Mouse (Mus musculus) embryonic facial prominence, embryonic 14.5 days (tissue): Measurements from ENCODE around the gene Krt10. TPM values are rescaled to one million over a fixed set of nuclear protein-coding genes. Genes with fewer than 3 reads are reported as not detected.
A peak's percentile ranks its signal among the peaks of the same experiment; 100 is the strongest.

Source experiments
- ATAC-seq: fragments of 200-750 bp; cut with Nextera tagmentation; 2 replicates; pipeline ENCODE4 v1.8.0; 2017; ENCODE audit warnings: low read depth, moderate number of reproducible peaks, moderate TSS enrichment
- DNase-seq: peaks from one replicate; pipeline ENCODE4 v3.0.0-alpha.2; 2015; ENCODE audit warnings: low spot score
- H3K27ac ChIP-seq: fragments of 300-500 bp; sonication (generic); replicated peaks from 2 replicates; pipeline ENCODE4 v1.5.1; 2014; ENCODE audit warnings: low read depth, mild to moderate bottlenecking, low read length, moderate library complexity
- H3K27me3 ChIP-seq: fragments of 300-500 bp; sonication (generic); replicated peaks from 2 replicates; pipeline ENCODE4 v1.6.1; 2014; ENCODE audit warnings: low read length; ENCODE audit not compliant: control insufficient read depth, insufficient read depth
- H3K36me3 ChIP-seq: fragments of 300-500 bp; sonication (generic); 2 replicates; pipeline ENCODE4 v1.6.1; 2014; ENCODE audit warnings: low read length, mixed read lengths; ENCODE audit not compliant: control insufficient read depth, insufficient read depth
- H3K4me1 ChIP-seq: fragments of 300-500 bp; sonication (generic); 2 replicates; pipeline ENCODE4 v1.6.1; 2014; ENCODE audit warnings: antibody characterized with exemption, low read length; ENCODE audit not compliant: control insufficient read depth, insufficient read depth
- H3K4me2 ChIP-seq: fragments of 300-500 bp; sonication (generic); 2 replicates; pipeline ENCODE4 v1.6.1; 2014; ENCODE audit warnings: low read depth, mild to moderate bottlenecking, low read length, moderate library complexity, mixed read lengths
- H3K4me3 ChIP-seq: fragments of 300-500 bp; sonication (generic); 2 replicates; pipeline ENCODE4 v1.5.1; 2014; ENCODE audit warnings: low read depth, mild to moderate bottlenecking, low read length
- H3K9ac ChIP-seq: fragments of 300-500 bp; sonication (generic); 2 replicates; pipeline ENCODE4 v1.6.1; 2014; ENCODE audit warnings: low read depth, mild to moderate bottlenecking, low read length, moderate library complexity, mixed read lengths
- H3K9me3 ChIP-seq: fragments of 300-500 bp; sonication (generic); 2 replicates; pipeline ENCODE4 v1.6.1; 2016; ENCODE audit warnings: low read length; ENCODE audit not compliant: control insufficient read depth
- WGBS: fragments of 180-500 bp; shearing (Covaris S2); extraction: QIAGEN DNeasy Blood & Tissue Kit; methylation state at CpG from one replicate; pipeline ENCODE4 v1.1.7; 2014; 5-methylcytosine and 5-hydroxymethylcytosine counted together
- polyA plus RNA-seq: library from polyadenylated mRNA; unstranded; fragments of >200 nt; fragmentation: Nextera tagmentation; extraction: Ambion mirVana; gene quantifications from 2 replicates; pipeline ENCODE4 v1.2.1, GENCODE M21; 2014

Gene Krt10
- polyA plus RNA-seq, 1 experiment from 2014 or later, result 167 TPM

GRCm38 (mm10) chr11:99390866-99391265 is 1.7 kb upstream of the Krt10 start:
- H3K4me2 ChIP-seq, result no peak overlapping the region; the same call in 1 of the 2 replicates
- H3K9ac ChIP-seq, result no peak overlapping the region
- no peaks in the 10 kb centered on the region for H3K9me3 ChIP-seq
- peak overlapping the region; percentile 33; the same call in 1 of the 2 replicates for H3K27ac ChIP-seq
- no peak overlapping the region for H3K4me3 ChIP-seq
- no peaks in the 10 kb centered on the region for H3K27me3 ChIP-seq
- WGBS, result 64% methylated on average over 7 of the region's 7 CpGs
- DNase-seq, result peak; percentile 64
- no peak for ATAC-seq
- no peaks in the 10 kb centered on the region for H3K4me1 ChIP-seq
- no peaks in the 10 kb centered on the region for H3K36me3 ChIP-seq

GRCm38 (mm10) chr11:99388661-99389060 is 503 bp downstream of the Krt10 start:
- no peaks in the 10 kb centered on the region for H3K36me3 ChIP-seq
- ATAC-seq, result no peak
- 93% methylated on average over 18 of the region's 18 CpGs for whole genome bisulfite sequencing
- H3K4me2 ChIP-seq, result no peak overlapping the region
- H3K4me3 ChIP-seq, result no peak overlapping the region
- no peak overlapping the region for H3K9ac ChIP-seq
- no peak overlapping the region for H3K27ac ChIP-seq
- no peak for DNase-seq
- no peaks in the 10 kb centered on the region for H3K27me3 ChIP-seq
- H3K9me3 ChIP-seq, result no peaks in the 10 kb centered on the region
- H3K4me1 ChIP-seq, result no peaks in the 10 kb centered on the region

GRCm38 (mm10) chr11:99385813-99386721 is 3.1 kb downstream of the Krt10 start:
- peak overlapping the region; percentile 56 for H3K4me3 ChIP-seq
- DNase-seq (peak; percentile 92), ATAC-seq (peak; percentile 88)
- H3K4me1 ChIP-seq, result no peaks in the 10 kb centered on the region
- peak overlapping the region; percentile 75 for H3K9ac ChIP-seq
- no peaks in the 10 kb centered on the region; the same call in 1 of the 2 replicates for H3K27me3 ChIP-seq
- peak overlapping the region; percentile 77 for H3K4me2 ChIP-seq
- H3K36me3 ChIP-seq, result no peaks in the 10 kb centered on the region
- H3K9me3 ChIP-seq, result no peaks in the 10 kb centered on the region
- 1% methylated on average over 61 of the region's 71 CpGs for WGBS
- peak overlapping the region; percentile 98 for H3K27ac ChIP-seq

GRCm38 (mm10) chr11:99379568-99379967 is 9.6 kb downstream of the Krt10 start:
- no peaks in the 10 kb centered on the region for H3K4me1 ChIP-seq
- H3K27me3 ChIP-seq, result peaks cover under 1% of the 10 kb centered on the region; the same call in 1 of the 2 replicates
- H3K4me3 ChIP-seq, result no peak overlapping the region
- H3K9ac ChIP-seq, result no peak overlapping the region
- ATAC-seq, result no peak
- H3K36me3 ChIP-seq, result no peaks in the 10 kb centered on the region
- no peak overlapping the region for H3K27ac ChIP-seq
- H3K9me3 ChIP-seq, result no peaks in the 10 kb centered on the region
- WGBS, result 10% methylated on average over 5 of the region's 5 CpGs
- DNase-seq, result peak; percentile 61
- H3K4me2 ChIP-seq, result no peak overlapping the region

DNA sequence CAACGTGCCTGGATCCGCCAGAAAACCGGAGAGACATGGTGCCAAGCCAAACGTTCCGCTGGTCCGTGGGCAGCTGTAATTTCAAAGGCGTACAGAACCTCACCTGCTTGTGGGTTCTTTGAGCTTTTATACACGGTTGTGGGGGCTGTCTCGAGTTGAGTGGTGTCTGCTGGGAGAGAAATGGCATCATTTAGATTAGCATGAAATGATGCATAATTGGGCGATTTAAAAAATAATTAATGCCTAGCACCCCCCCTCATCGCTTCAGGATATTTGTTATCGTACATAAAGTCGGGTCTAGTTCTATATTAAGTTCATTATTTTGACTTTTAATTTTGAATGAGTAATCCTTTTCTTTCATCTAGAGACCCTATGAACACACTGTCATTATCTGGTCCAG is 14.4 kb downstream of the Krt10 start, which contains the start of gene Krt28:
Gene Krt28 (minus strand): TSS at position 101 of the 400 bp plus-strand sequence.
- H3K4me2 ChIP-seq, result no peak within 1 kb of the TSS

DNA sequence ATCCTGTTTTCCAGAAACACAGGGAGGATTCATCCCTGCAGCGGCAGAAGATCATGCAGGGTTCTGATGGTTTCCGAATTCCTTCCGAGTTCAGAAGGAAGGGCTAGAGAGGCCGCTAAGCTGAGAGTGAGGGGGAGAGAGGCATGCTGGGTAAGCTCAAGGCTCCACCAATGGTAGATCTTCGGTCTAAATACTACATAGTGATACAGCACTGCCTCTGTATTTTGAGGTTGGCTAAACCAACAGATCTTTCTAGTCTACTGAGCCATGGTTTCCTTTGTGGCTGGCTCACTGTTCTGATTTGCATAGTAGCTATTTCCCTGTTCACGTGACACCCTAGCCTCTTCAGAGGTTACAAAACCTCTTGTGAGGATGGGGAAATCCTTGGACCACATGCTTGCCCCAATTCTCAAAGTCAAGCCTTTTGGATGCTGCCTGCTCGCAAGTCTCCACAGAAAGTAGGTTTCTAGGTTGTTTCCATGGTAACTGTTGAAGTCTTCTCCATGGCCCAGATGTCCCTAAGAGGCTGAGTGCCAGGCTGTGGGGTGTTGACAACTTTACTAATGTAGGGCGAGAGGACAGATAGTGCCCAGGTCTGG is 19.2 kb downstream of the Krt10 start:
- WGBS, result 85% methylated on average over 8 of the region's 8 CpGs
- ATAC-seq (no peak), DNase-seq (no peak)
- Histone ChIP-seq H3K27me3 (peaks cover 3% of the 10 kb centered on the region; the same call in 1 of the 2 replicates), H3K27ac (no peak overlapping the region), H3K36me3 (no peaks in the 10 kb centered on the region), H3K4me3 (no peak overlapping the region), H3K4me1 (no peaks in the 10 kb centered on the region), H3K9ac (no peak overlapping the region), H3K4me2 (no peak overlapping the region), H3K9me3 (no peaks in the 10 kb centered on the region)

More for the DNA sequence above, 14.4 kb downstream of the Krt10 start, which contains the start of gene Krt28:
- H3K36me3 ChIP-seq, result no peaks in the 10 kb centered on the region
- no peaks in the 10 kb centered on the region for H3K4me1 ChIP-seq
- no peak within 1 kb of the TSS for H3K4me3 ChIP-seq
- H3K9ac ChIP-seq, result no peak within 1 kb of the TSS
- no peak for DNase-seq
- no peak for ATAC-seq
- H3K27me3 ChIP-seq, result peaks cover 3% of the 10 kb centered on the region; the same call in 1 of the 2 replicates
- 84% methylated on average over 13 of the region's 13 CpGs for WGBS
- no peaks in the 10 kb centered on the region for H3K9me3 ChIP-seq
- H3K27ac ChIP-seq, result no peak within 1 kb of the TSS

GRCm38 (mm10) chr11:99369229-99369628 is 19.9 kb downstream of the Krt10 start:
- Histone ChIP-seq H3K4me2 (no peak overlapping the region), H3K27ac (no peak overlapping the region), H3K4me3 (no peak overlapping the region), H3K9ac (no peak overlapping the region), H3K36me3 (no peaks in the 10 kb centered on the region), H3K9me3 (no peaks in the 10 kb centered on the region), H3K4me1 (no peaks in the 10 kb centered on the region), H3K27me3 (no peaks in the 10 kb centered on the region; the same call in 1 of the 2 replicates)
- ATAC-seq (no peak), DNase-seq (no peak)
- WGBS, result 9% methylated on average over 3 of the region's 3 CpGs

DNA sequence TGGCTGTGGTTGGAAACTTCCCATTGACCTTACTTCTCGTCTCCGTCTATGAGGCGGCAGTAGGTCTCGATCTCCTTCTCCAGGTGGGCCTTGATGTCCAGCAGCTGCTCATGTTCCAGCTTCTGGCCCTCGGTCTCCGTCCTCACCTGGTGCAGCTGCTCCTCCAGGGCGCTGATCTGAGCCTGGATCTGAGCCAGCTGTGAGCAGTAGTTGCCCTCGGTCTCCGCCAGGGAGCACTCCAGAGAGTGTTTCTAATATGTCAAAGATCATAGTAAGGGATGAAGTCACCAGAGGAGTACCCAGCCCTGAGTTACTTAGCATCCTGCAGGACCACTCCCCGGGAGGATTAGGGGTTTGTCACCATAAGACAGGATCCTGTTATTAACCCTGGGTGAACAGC is 22.4 kb downstream of the Krt10 start:
- 52% methylated on average over 10 of the region's 10 CpGs for WGBS
- Histone ChIP-seq H3K27ac (no peak overlapping the region), H3K9ac (no peak overlapping the region), H3K4me1 (no peaks in the 10 kb centered on the region), H3K36me3 (no peaks in the 10 kb centered on the region), H3K27me3 (no peaks in the 10 kb centered on the region), H3K4me3 (no peak overlapping the region), H3K9me3 (no peaks in the 10 kb centered on the region), H3K4me2 (no peak overlapping the region)
- DNase-seq, result peak; percentile 5
- ATAC-seq, result no peak
